Mouse (Mus musculus) liver (tissue): ENCODE measurements at regions not wholly inside any gene's neighbourhood (a gene's known extent, or its start where the extent isn't known, plus 50 kb on each side); places are given as distances from the start of the nearest gene placed in this dataset.
"Not testable (repeated sequence)": the region's sequence is repeated elsewhere in the genome, so short reads cannot be mapped to it uniquely, and the experiment has no call there.

Source experiments
- DNase-seq: peaks from one replicate; pipeline ENCODE4 v3.0.0-alpha.2; 2020; ENCODE audit warnings: mixed read lengths

- not testable (repeated sequence) for DNase-seq
These were observed 77.1 kb downstream of the Olfr721-ps1 start for GRCm38 (mm10) chr14:14478159-14478558.

DNA sequence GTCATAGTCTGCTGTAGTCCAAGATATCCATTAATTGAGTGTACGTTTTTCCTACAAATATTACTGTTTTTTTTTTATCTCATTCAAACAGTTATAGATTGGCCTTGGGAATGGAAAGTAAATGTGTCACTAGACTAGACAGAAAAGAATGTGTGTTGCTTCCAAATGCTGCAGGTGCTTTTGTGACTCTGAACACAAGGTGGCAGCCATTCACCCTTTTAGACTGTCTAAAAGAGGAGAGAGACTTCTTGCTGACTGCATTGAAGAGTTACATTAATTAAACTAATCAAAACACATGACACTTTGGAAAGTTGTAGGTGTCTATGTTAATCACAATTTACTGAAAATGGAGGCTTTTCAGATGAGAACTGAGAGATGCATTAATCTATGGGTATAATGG, 80.7 kb downstream of the Olfr721-ps1 start:
- DNase-seq: peak; percentile 7

DNA sequence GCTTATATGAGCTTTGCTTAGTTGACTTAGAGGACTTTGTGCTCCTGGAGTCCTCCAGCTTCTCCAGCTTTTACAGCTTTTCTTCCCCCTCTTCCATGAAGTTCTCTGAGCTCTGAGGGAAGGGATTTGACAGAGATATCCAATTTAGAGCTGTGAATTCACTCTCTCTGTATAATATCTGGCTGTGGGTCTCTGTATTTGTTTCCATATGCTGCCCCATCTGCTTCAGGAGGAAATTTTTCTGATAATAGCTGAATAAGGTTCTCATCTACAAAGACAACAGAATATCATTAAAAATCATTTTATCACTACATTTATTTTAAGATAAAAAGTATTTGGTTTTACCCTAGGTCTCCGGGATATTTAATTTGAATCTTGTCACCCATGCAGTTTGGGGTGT, 85.3 kb downstream of the Olfr721-ps1 start:
- no peak for DNase-seq

GRCm38 (mm10) chr14:14490501-14490900, 89.4 kb downstream of the Olfr721-ps1 start:
- DNase-seq: no peak

GRCm38 (mm10) chr14:14492041-14492440, 90.9 kb downstream of the Olfr721-ps1 start:
- no peak for DNase-seq

GRCm38 (mm10) chr14:14511927-14512326, 110.8 kb downstream of the Olfr721-ps1 start:
- DNase-seq: no peak

DNA sequence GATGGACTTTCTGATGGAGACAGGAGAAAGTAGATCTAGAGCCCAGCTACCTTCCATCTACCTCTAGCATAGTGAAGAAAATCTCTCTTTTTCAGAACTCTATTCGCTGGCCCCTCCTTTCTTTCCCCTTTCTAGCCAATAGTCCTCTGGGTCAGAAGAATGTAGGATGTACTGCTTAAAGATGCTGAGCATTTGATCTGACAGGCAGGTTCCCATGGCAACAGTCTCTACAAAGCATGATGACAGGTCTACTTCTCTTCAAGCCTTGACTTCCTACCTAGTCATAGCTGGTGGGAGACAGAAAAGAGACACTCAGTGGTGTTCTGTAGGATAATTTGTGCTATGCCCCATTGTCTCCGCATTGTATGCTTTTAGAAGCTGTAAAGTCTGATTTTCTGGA, 112.0 kb downstream of the Olfr721-ps1 start:
- no peak for DNase-seq

- no peak for DNase-seq
These were observed 112.4 kb downstream of the Olfr721-ps1 start for GRCm38 (mm10) chr14:14513498-14513897.

- no peak for DNase-seq
These were observed 113.5 kb downstream of the Olfr721-ps1 start for GRCm38 (mm10) chr14:14514440-14515172.

DNA sequence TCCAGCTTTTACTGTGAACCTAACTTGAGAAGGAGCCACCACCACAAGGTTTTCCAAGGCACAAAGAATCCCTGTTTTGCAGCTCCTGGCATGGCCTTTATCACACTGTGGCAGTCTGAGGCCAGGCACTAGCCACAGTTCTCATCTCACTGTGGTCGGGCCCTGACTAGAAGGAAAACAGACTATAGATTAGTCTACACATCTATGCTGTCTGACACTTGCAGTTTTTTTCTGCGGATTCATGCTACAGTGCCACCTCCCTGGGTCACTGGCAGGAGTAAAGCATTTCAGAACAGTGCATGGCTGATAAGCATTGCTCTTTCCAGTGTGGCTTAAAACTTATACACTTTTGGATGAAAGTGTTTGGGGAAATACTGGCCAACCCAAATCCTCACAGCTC, 114.3 kb downstream of the Olfr721-ps1 start:
- no peak for DNase-seq

DNA sequence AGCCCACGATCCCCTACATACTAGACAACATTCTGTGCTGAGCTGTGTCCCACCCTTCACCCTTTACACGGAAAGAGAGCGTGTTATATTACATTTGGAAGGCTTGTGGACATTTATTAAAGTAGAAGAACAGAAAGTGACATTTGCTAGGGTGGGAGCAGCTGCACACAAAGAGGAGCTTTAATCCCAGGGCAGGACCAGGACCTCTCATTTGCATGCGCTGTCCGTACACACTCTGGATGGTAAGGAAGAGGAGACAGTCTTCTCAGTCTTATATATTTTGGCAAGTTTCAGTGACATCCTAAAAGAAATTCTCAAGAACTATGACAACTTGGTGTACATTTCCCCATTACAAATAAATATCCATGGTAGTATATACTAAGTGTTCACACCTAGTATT, 114.8 kb downstream of the Olfr721-ps1 start:
- no peak for DNase-seq

- DNase-seq: no peak
These were observed 116.9 kb downstream of the Olfr721-ps1 start for GRCm38 (mm10) chr14:14518027-14518426.

- no peak for DNase-seq
These were observed 117.7 kb downstream of the Olfr721-ps1 start for GRCm38 (mm10) chr14:14518841-14519240.

DNA sequence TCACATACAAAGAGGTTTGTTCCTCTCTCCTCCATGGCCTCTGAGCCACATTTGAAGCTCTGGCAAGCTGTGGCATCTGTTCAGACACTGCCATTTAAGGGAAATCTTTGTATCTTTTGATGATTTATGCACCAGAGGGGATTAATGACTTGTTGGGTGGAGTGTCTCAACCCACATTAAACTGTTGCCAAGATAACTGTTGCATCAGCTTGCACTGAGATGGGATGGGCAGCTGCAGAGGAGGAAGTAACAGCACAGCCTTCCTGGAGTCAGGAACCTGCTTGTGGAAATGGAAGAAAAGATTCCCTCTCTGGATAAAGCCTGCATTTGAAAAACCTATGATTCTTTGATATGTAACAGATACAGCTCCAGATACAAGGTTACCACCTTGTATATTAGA, 119.1 kb downstream of the Olfr721-ps1 start:
- DNase-seq: no peak

DNA sequence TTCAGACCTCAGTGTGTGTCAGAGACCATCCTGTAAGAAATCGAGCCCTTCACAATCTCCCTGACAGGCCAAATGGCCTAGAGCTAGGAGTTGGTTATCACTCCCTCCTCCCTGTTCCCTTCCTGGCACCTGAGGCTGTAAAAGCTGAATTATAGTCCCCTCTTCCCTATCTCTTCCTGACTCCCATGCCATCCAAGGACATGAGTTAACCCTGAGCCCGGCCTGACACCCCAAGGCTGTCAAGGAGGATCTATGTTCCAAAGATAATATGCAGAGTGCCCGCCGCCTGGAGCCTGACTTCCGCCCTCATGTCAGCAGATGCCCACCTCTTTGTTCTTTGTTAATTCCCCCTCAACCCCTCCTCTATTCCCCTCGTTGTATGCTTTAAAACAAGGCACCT, 120.2 kb downstream of the Olfr721-ps1 start:
- not testable (repeated sequence) for DNase-seq

DNA sequence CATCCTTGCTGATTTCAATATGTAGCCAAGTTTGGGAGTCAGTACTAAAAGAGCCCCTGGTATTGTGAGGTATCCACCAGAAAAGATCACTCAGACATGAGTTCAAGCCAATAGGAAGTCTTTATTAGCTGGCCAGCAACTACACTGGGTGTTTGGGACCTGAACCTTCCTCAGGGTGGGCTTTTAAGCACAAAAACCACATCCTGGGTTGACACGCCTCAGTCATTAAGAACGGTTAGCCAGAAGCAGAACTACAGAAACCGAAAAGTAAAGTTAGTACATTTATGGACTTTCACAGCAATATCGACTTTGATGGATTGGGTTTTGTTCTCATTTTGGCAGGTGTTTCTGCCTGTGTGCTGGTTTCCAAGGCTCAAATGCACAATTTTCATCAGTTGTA, 124.1 kb downstream of the Olfr721-ps1 start:
- DNase-seq: no peak

GRCm38 (mm10) chr14:14528437-14528836, 127.3 kb downstream of the Olfr721-ps1 start:
- no peak for DNase-seq

DNA sequence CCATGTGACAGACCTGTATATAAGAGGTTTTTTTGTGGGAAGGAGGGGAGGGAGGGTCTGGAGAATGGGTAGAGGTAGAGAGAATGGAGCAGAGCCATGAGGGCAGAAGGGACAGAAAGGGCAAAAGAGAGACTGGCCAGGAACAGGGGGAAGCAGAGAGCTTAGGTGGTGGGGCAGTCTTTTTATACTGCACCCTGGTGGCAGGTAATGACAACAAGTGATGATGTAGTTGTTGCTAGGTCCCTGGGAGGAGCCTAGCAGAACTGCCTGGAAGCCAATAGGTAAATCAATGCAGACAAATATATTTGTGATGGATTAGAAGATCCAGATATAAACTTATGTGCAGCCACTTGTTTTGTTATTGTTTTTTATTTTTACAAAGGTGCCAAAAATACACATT, 140.1 kb downstream of the Olfr721-ps1 start:
- DNase-seq: no peak

GRCm38 (mm10) chr14:14541705-14542104, 140.6 kb downstream of the Olfr721-ps1 start:
- no peak for DNase-seq

- DNase-seq: no peak
These were observed 143.1 kb downstream of the Olfr721-ps1 start for GRCm38 (mm10) chr14:14544236-14544635.

- no peak for DNase-seq
These were observed 149.9 kb upstream of the Slc4a7 start for GRCm38 (mm10) chr14:14552201-14552600.

GRCm38 (mm10) chr14:14574851-14575250, 127.2 kb upstream of the Slc4a7 start:
- DNase-seq: no peak

- no peak for DNase-seq
These were observed 110.1 kb upstream of the Slc4a7 start for GRCm38 (mm10) chr14:14591939-14592338.

DNA sequence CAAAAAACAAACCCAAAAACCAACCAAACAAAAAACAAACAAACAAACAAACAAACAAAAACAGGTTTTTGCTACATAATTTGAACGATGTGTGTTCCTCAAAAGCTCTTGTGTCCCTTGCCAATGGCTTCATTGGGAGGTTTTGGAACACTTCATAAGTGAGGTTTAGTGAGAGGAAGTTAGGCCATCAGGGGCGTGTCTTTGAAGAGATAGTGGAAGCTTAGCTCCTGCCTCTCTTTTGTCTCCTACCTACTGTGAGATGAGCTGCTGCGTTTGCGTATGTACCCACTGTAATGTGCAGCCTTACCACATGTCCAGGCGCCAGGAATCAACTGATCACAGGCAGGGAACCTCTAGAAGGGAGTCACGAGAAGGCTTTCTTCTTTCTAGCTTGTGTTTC, 107.3 kb upstream of the Slc4a7 start:
- DNase-seq: no peak
